Mouse (Mus musculus): ENCODE data around the gene Notum. TPM values are rescaled to one million over a fixed set of nuclear protein-coding genes. Genes with fewer than 3 reads are reported as not detected.

Notum gene
- total and polyA plus RNA-seq, 2 experiments from 2014 or later = 4.1 to 6.9 TPM

DNA sequence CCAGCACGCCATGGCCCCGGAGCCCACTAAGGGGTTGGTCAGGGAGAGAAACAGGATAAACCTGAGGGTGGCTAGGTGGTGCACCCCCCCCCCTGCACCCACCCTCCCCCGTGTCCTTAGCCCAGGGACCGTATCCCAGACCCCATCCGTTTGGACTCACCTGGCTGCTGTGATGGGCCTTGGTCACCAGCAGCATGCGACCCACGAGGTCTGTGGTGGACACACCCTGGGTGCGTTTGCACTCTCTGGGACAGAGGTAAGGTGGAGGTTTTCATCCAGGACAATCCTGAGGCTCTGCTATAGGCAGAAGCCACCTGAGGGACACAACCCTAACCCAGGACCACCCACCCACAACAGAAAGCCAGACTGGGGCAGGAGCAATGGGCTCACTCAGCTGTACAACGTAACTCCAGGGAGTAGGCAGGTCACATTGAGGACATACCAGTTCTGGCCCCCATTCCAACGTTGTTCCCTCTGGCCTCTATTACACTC lies 47.4 kb downstream of the Notum start:
- Histone ChIP-seq H3K36me3 (ENCODE audit: insufficient read depth, low read length) (peaks cover 19% of the 10 kb centered on the region), H3K4me3 (ENCODE audit: low read length) (no peak overlapping the region), H3K9ac (replicated peaks; ENCODE audit: low read length) (no peak overlapping the region), H3K9me3 (ENCODE audit: low read length) (no peaks in the 10 kb centered on the region), H3K27me3 (ENCODE audit: insufficient read depth, low read length) (no peaks in the 10 kb centered on the region), H3K4me2 (ENCODE audit: low read depth, low read length) (no peak overlapping the region), H3K27ac (no peak overlapping the region), H3K4me1 (ENCODE audit: insufficient read depth, low read length) (peaks cover 10% of the 10 kb centered on the region; the same call in 1 of the 2 replicates)
- DNase-seq (ENCODE audit: low spot score) (no peak), ATAC-seq (no peak)
- no peak for TF ChIP-seq CTCF (IDR thresholded peaks at IDR 0.05; ENCODE audit: low read depth)
- 88% methylated on average over 10 of the region's 10 CpGs for whole genome bisulfite sequencing

DNA sequence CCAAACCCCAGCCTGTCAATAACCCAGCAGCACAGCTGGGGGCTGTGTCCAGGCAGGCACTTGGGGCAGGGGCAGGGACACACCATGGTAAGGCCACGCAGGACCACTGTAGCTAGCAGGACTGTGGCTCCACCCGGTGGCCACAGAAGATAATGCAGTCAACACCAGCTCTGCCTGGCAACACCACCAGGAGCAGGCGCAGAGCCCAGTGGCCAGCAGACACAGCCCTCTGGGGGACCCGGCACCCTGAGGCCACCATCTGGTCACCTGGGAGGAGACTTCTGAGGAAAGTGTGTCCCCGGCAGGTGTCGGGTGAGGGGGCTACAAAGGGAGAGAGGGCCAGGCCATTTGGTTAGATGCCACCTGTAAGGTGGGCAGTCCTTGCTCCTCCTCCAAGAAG lies 48.2 kb downstream of the Notum start:
- Histone ChIP-seq H3K27ac (no peak overlapping the region), H3K4me2 (ENCODE audit: low read depth, low read length) (no peak overlapping the region), H3K4me1 (ENCODE audit: insufficient read depth, low read length) (peaks cover 13% of the 10 kb centered on the region; the same call in 1 of the 2 replicates), H3K27me3 (ENCODE audit: insufficient read depth, low read length) (no peaks in the 10 kb centered on the region), H3K9ac (replicated peaks; ENCODE audit: low read length) (no peak overlapping the region), H3K36me3 (ENCODE audit: insufficient read depth, low read length) (peaks cover 17% of the 10 kb centered on the region), H3K9me3 (ENCODE audit: low read length) (no peaks in the 10 kb centered on the region), H3K4me3 (ENCODE audit: low read length) (no peak overlapping the region)
- peak; percentile 93 for TF ChIP-seq CTCF (IDR thresholded peaks at IDR 0.05; ENCODE audit: low read depth)
- DNase-seq (ENCODE audit: low spot score) = peak; percentile 85
- WGBS = 42% methylated on average over 6 of the region's 6 CpGs
- ATAC-seq = peak; percentile 53

DNA sequence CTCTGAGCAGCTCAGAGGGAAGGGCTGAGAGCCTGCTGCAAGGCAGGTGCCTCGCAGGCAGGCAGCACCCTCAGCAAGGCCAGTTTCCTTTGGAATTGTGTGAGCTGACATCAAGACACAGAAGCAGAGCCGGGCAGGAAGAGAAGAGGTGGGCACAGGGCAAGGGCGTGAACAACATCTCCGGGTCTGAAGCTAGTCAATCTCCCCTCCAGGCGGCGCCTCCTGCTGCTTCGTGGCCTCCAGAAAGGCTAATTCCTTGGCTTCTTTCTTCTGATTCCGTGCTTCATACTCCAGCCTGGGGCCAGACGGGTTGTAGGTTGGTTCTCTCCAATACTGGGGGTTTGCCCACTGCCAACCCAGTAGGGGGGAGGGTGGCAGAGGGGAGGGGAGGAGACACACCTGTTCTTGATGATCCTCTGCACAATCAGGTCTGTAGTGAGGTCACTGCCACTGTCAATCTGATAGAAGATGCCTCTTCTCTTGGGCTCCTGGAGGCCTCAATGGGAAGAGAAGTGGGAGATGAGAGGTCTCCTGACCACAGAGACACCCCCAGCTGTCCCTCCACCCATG lies 50.4 kb downstream of the Notum start:
- peaks cover 20% of the 10 kb centered on the region for H3K36me3 ChIP-seq (ENCODE audit: insufficient read depth, low read length)
- no peaks in the 10 kb centered on the region for H3K27me3 ChIP-seq (ENCODE audit: insufficient read depth, low read length)
- DNase-seq (ENCODE audit: low spot score) (no peak), ATAC-seq (no peak)
- H3K9me3 ChIP-seq (ENCODE audit: low read length) = no peaks in the 10 kb centered on the region
- no peak overlapping the region for H3K4me3 ChIP-seq (ENCODE audit: low read length)
- TF ChIP-seq CTCF (IDR thresholded peaks at IDR 0.05; ENCODE audit: low read depth) = no peak
- H3K27ac ChIP-seq = no peak overlapping the region
- H3K9ac ChIP-seq (replicated peaks; ENCODE audit: low read length) = no peak overlapping the region
- H3K4me2 ChIP-seq (ENCODE audit: low read depth, low read length) = no peak overlapping the region
- WGBS = 79% methylated on average over 9 of the region's 9 CpGs
- H3K4me1 ChIP-seq (ENCODE audit: insufficient read depth, low read length) = 0 out of 2 replicates have a peak, but pooled peaks cover 6% of the 10 kb centered on the region

DNA sequence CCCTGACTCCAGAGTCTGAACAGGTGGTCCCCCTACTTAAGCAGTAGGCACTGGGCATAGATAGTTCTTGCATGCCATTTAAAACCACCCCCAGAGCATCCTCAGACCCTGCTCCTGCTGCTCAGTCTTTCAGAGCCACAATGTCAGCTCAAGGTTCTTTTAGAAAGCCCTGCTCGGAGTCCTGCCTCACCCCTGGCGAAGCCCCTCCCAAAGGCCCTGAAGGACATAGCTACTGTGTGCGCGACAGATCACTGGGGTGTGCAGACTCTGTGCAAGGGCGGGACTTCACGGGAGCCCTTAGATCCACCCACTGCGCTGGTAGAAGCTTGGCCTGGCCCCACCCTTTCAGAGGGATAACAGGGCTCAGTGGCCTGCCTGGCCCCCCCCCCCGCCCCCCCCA lies 51.7 kb downstream of the Notum start:
- ATAC-seq (no peak), DNase-seq (ENCODE audit: low spot score) (no peak)
- Histone ChIP-seq H3K9ac (replicated peaks; ENCODE audit: low read length) (0 out of 2 replicates have a peak overlapping the region, but pooled peaks have one; percentile 9), H3K36me3 (ENCODE audit: insufficient read depth, low read length) (peaks cover 30% of the 10 kb centered on the region), H3K4me3 (ENCODE audit: low read length) (no peak overlapping the region), H3K27me3 (ENCODE audit: insufficient read depth, low read length) (no peaks in the 10 kb centered on the region), H3K27ac (no peak overlapping the region), H3K4me1 (ENCODE audit: insufficient read depth, low read length) (0 out of 2 replicates have a peak, but pooled peaks cover 6% of the 10 kb centered on the region), H3K9me3 (ENCODE audit: low read length) (no peaks in the 10 kb centered on the region), H3K4me2 (ENCODE audit: low read depth, low read length) (no peak overlapping the region)
- 31% methylated on average over 8 of the region's 8 CpGs for WGBS
- no peak for TF ChIP-seq CTCF (IDR thresholded peaks at IDR 0.05; ENCODE audit: low read depth)

DNA sequence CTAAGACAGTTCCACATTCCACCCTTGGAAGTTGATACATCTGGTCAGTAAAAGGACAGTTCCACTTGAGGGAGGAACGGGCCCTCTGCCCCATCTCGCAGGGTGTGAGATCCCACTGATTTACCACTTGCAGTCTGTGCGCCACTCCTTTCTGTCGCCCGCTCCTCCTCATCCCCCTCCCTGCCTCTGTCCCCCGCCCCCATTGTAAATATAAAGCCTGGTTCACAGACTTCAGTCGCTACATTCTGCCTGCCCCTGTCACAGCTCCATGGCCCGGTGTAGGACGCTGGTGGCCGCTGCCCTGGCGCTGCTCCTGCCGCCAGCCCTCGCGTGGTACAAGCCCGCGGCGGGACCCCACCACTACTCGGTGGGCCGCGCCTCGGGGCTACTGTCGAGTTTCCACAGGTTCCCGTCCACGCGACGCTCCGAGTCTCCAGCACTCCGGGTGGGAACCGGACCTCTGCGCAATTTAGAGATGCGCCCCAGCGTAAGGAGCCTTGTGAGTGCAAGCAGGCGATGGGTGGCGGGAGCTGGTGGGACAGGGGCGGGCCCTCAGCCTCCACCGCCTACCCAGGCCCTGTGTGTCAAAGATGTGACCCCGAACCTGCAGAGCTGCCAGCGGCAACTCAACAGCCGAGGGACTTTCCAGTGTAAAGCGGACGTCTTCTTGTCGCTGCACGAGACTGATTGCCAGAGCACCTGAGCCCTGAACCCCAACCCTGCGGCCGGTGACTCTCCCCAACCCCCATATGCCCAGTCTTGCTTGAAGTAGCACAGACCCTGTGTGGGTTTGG lies 52.5 kb downstream of the Notum start, which contains the start of gene Npb:
TSS of gene Npb (plus strand) at position 237 of the 794 bp plus-strand sequence.
- no peaks in the 10 kb centered on the region for H3K9me3 ChIP-seq (ENCODE audit: low read length)
- 0 out of 2 replicates have a peak, but pooled peaks cover 6% of the 10 kb centered on the region for H3K4me1 ChIP-seq (ENCODE audit: insufficient read depth, low read length)
- DNase-seq (ENCODE audit: low spot score) = no peak
- H3K36me3 ChIP-seq (ENCODE audit: insufficient read depth, low read length) = peaks cover 35% of the 10 kb centered on the region
- peak within 1 kb of the TSS; percentile 47 for H3K4me2 ChIP-seq (ENCODE audit: low read depth, low read length)
- no peak for ATAC-seq
- H3K4me3 ChIP-seq (ENCODE audit: low read length) = peak within 1 kb of the TSS; percentile 16
- H3K27ac ChIP-seq = no peak within 1 kb of the TSS
- no peaks in the 10 kb centered on the region for H3K27me3 ChIP-seq (ENCODE audit: insufficient read depth, low read length)
- WGBS = 8% methylated on average over 45 of the region's 45 CpGs
- H3K9ac ChIP-seq (replicated peaks; ENCODE audit: low read length) = peak within 1 kb of the TSS; percentile 18; the same call in 1 of the 2 replicates
- TF ChIP-seq CTCF (IDR thresholded peaks at IDR 0.05; ENCODE audit: low read depth) = no peak

DNA sequence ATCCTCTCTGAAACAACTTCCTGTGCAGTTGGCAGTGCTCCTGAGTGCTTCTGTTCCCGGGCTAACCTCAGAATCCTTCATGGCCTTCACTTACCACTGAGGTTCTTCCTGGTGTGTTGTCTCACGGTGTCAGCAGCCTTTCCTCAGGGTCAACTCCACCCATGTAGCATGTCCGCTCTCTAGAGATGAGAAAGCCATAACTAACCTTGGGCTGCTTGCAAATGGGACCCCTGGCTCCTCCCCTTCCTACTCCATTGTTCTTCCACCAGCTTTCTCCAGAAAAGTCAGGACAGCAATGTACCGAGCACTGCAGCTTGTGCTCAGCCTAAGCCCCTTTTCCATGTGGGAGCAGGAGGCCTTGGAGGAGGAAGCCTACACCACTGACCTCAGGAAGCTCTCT lies 54.2 kb downstream of the Notum start:
- H3K4me3 ChIP-seq (ENCODE audit: low read length) = no peak overlapping the region
- no peaks in the 10 kb centered on the region for H3K27me3 ChIP-seq (ENCODE audit: insufficient read depth, low read length)
- no peak overlapping the region for H3K9ac ChIP-seq (replicated peaks; ENCODE audit: low read length)
- H3K27ac ChIP-seq = no peak overlapping the region
- 0 out of 2 replicates have a peak, but pooled peaks cover 6% of the 10 kb centered on the region for H3K4me1 ChIP-seq (ENCODE audit: insufficient read depth, low read length)
- TF ChIP-seq CTCF (IDR thresholded peaks at IDR 0.05; ENCODE audit: low read depth) = no peak
- WGBS = 74% methylated on average over 4 of the region's 4 CpGs
- H3K36me3 ChIP-seq (ENCODE audit: insufficient read depth, low read length) = peaks cover 33% of the 10 kb centered on the region
- H3K4me2 ChIP-seq (ENCODE audit: low read depth, low read length) = no peak overlapping the region
- DNase-seq (ENCODE audit: low spot score) = no peak
- no peaks in the 10 kb centered on the region for H3K9me3 ChIP-seq (ENCODE audit: low read length)
- no peak for ATAC-seq

Measured in hindbrain, postnatal 0 days (tissue).